Mouse (Mus musculus): ENCODE results near the gene Asl. TPM values are rescaled to one million over a fixed set of nuclear protein-coding genes. Genes with fewer than 3 reads are reported as not detected.
"Not testable (repeated sequence)": the region's sequence is repeated elsewhere in the genome, so short reads cannot be mapped to it uniquely, and the experiment has no call there.

The Asl gene
- total RNA-seq, 2 experiments from 2014 or later: 16.0 to 31.9 TPM

- no peak for DNase-seq (ENCODE audit: low spot score in 2 of 2)
Observed at GRCm38 (mm10) chr5:130046589-130046988, 17.5 kb upstream of the Asl start.

- no peak for DNase-seq (ENCODE audit: low spot score in 2 of 2)
Observed at GRCm38 (mm10) chr5:130046100-130046499, 17.1 kb upstream of the Asl start.

GRCm38 (mm10) chr5:130044201-130044695 lies 15.2 kb upstream of the Asl start:
- peak; percentile 22 to 31 for DNase-seq (ENCODE audit: low spot score in 2 of 2)

- DNase-seq (ENCODE audit: low spot score in 2 of 2): no peak
Observed at GRCm38 (mm10) chr5:130043741-130044140, 14.7 kb upstream of the Asl start.

GRCm38 (mm10) chr5:130041262-130041661 lies 12.2 kb upstream of the Asl start:
- DNase-seq (ENCODE audit: low spot score in 2 of 2): no peak

GRCm38 (mm10) chr5:130040797-130041196 lies 11.8 kb upstream of the Asl start:
- DNase-seq (ENCODE audit: low spot score in 2 of 2): no peak

GRCm38 (mm10) chr5:130037752-130038455 lies 8.9 kb upstream of the Asl start:
- DNase-seq (ENCODE audit: low spot score in 2 of 2): peak; percentile 36 to 55

- not testable (repeated sequence) for DNase-seq (ENCODE audit: low spot score in 2 of 2)
Observed at GRCm38 (mm10) chr5:130036300-130036699, 7.3 kb upstream of the Asl start.

GRCm38 (mm10) chr5:130033869-130034268 lies 4.8 kb upstream of the Asl start:
- DNase-seq (ENCODE audit: low spot score in 2 of 2): no peak

GRCm38 (mm10) chr5:130031410-130032390 lies 2.7 kb upstream of the Asl start:
- no peak for DNase-seq (ENCODE audit: low spot score in 2 of 2)

- no peak for DNase-seq (ENCODE audit: low spot score in 2 of 2)
Observed at GRCm38 (mm10) chr5:130027696-130028095, 1.4 kb downstream of the Asl start.

GRCm38 (mm10) chr5:130027134-130027533 lies 1.9 kb downstream of the Asl start:
- no peak for DNase-seq (ENCODE audit: low spot score in 2 of 2)

- peak; percentile 70 to 71 for DNase-seq (ENCODE audit: low spot score in 2 of 2)
Observed at GRCm38 (mm10) chr5:130023767-130024539, 5.1 kb downstream of the Asl start.

- no peak for DNase-seq (ENCODE audit: low spot score in 2 of 2)
Observed at GRCm38 (mm10) chr5:130023067-130023766, 5.8 kb downstream of the Asl start.

- no peak for DNase-seq (ENCODE audit: low spot score in 2 of 2)
Observed at GRCm38 (mm10) chr5:130022366-130022765, 6.7 kb downstream of the Asl start.

GRCm38 (mm10) chr5:130021361-130021966 lies 7.6 kb downstream of the Asl start:
- no peak for DNase-seq (ENCODE audit: low spot score in 2 of 2)

GRCm38 (mm10) chr5:130019461-130019860 lies 9.6 kb downstream of the Asl start:
- DNase-seq (ENCODE audit: low spot score in 2 of 2): no peak

GRCm38 (mm10) chr5:130015104-130015503 lies 13.9 kb downstream of the Asl start:
- DNase-seq (ENCODE audit: low spot score in 2 of 2): no peak

GRCm38 (mm10) chr5:130010961-130011360 lies 18.1 kb downstream of the Asl start:
- DNase-seq (ENCODE audit: low spot score in 2 of 2): no peak

GRCm38 (mm10) chr5:130009784-130010183 lies 19.3 kb downstream of the Asl start:
- DNase-seq (ENCODE audit: low spot score in 2 of 2): no peak
